Comparison of ENCODE assay signal across 31 mouse cellular contexts in genomic region chr14:21764646-21765045, GRCm38 (mm10). TPM values are rescaled to one million over a fixed set of nuclear protein-coding genes. Genes with fewer than 3 reads are reported as not detected.
"Had no signal": no experiment of that assay in that cellular context is flagged by ENCODE, and none has a peak within 500 bp of the region (broad histone marks: within the 10 kb centered on the region; RNA-seq: fewer than 3 reads in every experiment).

No protein-coding gene starts in this region.

- DNase-seq: gastrocnemius, adult 2 months; gastrocnemius, postnatal 10 days; gastrocnemius, postnatal 25 days; heart, adult 2 months; heart, postnatal 4 days; kidney, adult 18-20 months; kidney, adult 8-10 months; kidney, postnatal 14 days; kidney, postnatal 36 days; layer of hippocampus, adult 9-11 months; layer of hippocampus, postnatal 36 days; left cerebral cortex, postnatal 4 days had no signal

- H3K4me3 ChIP-seq: gastrocnemius, adult 2 months; heart, adult 2 months; heart, embryonic 13.5 days; heart, embryonic 15.5 days; hindbrain, embryonic 10.5 days; hindbrain, embryonic 12.5 days; intestine, embryonic 15.5 days; kidney, embryonic 15.5 days; limb, embryonic 13.5 days; limb, embryonic 15.5 days; liver, embryonic 12.5 days had no signal

- H3K27ac ChIP-seq: gastrocnemius, adult 2 months; heart, adult 2 months; heart, embryonic 13.5 days; heart, embryonic 15.5 days; hindbrain, embryonic 10.5 days; hindbrain, embryonic 12.5 days; hindbrain, embryonic 14.5 days; intestine, embryonic 15.5 days; kidney, embryonic 15.5 days; kidney, postnatal 0 days; limb, embryonic 13.5 days; limb, embryonic 15.5 days; liver, embryonic 12.5 days; liver, embryonic 14.5 days had no signal

- ATAC-seq: hindbrain, embryonic 16.5 days; inflammation-experienced regulatory T-cells, adult 6 months; intestine, embryonic 15.5 days; intestine, postnatal 0 days; liver, embryonic 12.5 days had no signal

- H3K27me3 ChIP-seq: heart, embryonic 13.5 days; heart, embryonic 15.5 days; hindbrain, embryonic 12.5 days; intestine, embryonic 15.5 days; kidney, embryonic 15.5 days; limb, embryonic 13.5 days; limb, embryonic 15.5 days; liver, embryonic 12.5 days had no signal

- H3K36me3 ChIP-seq: heart, embryonic 13.5 days; heart, embryonic 15.5 days; hindbrain, embryonic 10.5 days; hindbrain, embryonic 12.5 days; intestine, embryonic 15.5 days; kidney, embryonic 15.5 days; limb, embryonic 13.5 days; limb, embryonic 15.5 days; liver, embryonic 12.5 days had no signal

RNA-seq across cellular contexts. Expression of gene Dusp13, which starts 13.7 kb away (rescaled TPM):
- polyA plus RNA-seq: heart, embryonic 11.5 days; heart, embryonic 13.5 days; heart, embryonic 15.5 days; heart, postnatal 0 days; hindbrain, embryonic 10.5 days; hindbrain, embryonic 16.5 days; inflammation-experienced regulatory T-cells, adult 6 months; intestine, embryonic 15.5 days; kidney, postnatal 0 days; liver, embryonic 12.5 days had no signal

RNA-seq across cellular contexts. Expression of gene Dupd1, which starts 50.3 kb away (rescaled TPM):
- polyA plus RNA-seq: heart, embryonic 11.5 days; hindbrain, embryonic 14.5 days; hindbrain, embryonic 16.5 days; inflammation-experienced regulatory T-cells, adult 6 months; intestine, embryonic 15.5 days; intestine, postnatal 0 days; kidney, embryonic 15.5 days; kidney, postnatal 0 days; large intestine, adult 2 months; liver, adult 2 months; liver, embryonic 12.5 days; liver, embryonic 14.5 days had no signal
